Mouse (Mus musculus): ENCODE measurements at regions not wholly inside any gene's neighbourhood (a gene's known extent, or its start where the extent isn't known, plus 50 kb on each side); places are given as distances from the start of the nearest gene placed in this dataset.

GRCm38 (mm10) chr6:51171761-51172160 is 260.7 kb upstream of the Nfe2l3 start:
- no peak for DNase-seq

- no peak for DNase-seq
These were observed 260.1 kb upstream of the Nfe2l3 start for GRCm38 (mm10) chr6:51172331-51172791.

GRCm38 (mm10) chr6:51172856-51173619 is 259.4 kb upstream of the Nfe2l3 start:
- no peak for DNase-seq

GRCm38 (mm10) chr6:51173620-51174442 is 258.6 kb upstream of the Nfe2l3 start:
- DNase-seq, result no peak

- DNase-seq, result no peak
These were observed 257.9 kb upstream of the Nfe2l3 start for GRCm38 (mm10) chr6:51174443-51175021.

GRCm38 (mm10) chr6:51175616-51176590 is 256.6 kb upstream of the Nfe2l3 start:
- DNase-seq, result no peak

GRCm38 (mm10) chr6:51176791-51177433 is 255.6 kb upstream of the Nfe2l3 start:
- DNase-seq, result no peak

- no peak for DNase-seq
These were observed 254.8 kb upstream of the Nfe2l3 start for GRCm38 (mm10) chr6:51177701-51178060.

- DNase-seq, result no peak
These were observed 254.2 kb upstream of the Nfe2l3 start for GRCm38 (mm10) chr6:51178061-51178791.

- DNase-seq, result no peak
These were observed 253.6 kb upstream of the Nfe2l3 start for GRCm38 (mm10) chr6:51178799-51179398.

GRCm38 (mm10) chr6:51179741-51180537 is 252.5 kb upstream of the Nfe2l3 start:
- no peak for DNase-seq

GRCm38 (mm10) chr6:51180881-51181875 is 251.3 kb upstream of the Nfe2l3 start:
- DNase-seq, result no peak

- no peak for DNase-seq
These were observed 250.6 kb upstream of the Nfe2l3 start for GRCm38 (mm10) chr6:51181905-51182304.

- no peak for DNase-seq
These were observed 249.6 kb upstream of the Nfe2l3 start for GRCm38 (mm10) chr6:51182771-51183284.

GRCm38 (mm10) chr6:51183576-51184420 is 248.7 kb upstream of the Nfe2l3 start:
- DNase-seq, result no peak

GRCm38 (mm10) chr6:51184500-51184899 is 248.0 kb upstream of the Nfe2l3 start:
- no peak for DNase-seq

- no peak for DNase-seq
These were observed 247.3 kb upstream of the Nfe2l3 start for GRCm38 (mm10) chr6:51185201-51185600.
